In the genomic region with DNA sequence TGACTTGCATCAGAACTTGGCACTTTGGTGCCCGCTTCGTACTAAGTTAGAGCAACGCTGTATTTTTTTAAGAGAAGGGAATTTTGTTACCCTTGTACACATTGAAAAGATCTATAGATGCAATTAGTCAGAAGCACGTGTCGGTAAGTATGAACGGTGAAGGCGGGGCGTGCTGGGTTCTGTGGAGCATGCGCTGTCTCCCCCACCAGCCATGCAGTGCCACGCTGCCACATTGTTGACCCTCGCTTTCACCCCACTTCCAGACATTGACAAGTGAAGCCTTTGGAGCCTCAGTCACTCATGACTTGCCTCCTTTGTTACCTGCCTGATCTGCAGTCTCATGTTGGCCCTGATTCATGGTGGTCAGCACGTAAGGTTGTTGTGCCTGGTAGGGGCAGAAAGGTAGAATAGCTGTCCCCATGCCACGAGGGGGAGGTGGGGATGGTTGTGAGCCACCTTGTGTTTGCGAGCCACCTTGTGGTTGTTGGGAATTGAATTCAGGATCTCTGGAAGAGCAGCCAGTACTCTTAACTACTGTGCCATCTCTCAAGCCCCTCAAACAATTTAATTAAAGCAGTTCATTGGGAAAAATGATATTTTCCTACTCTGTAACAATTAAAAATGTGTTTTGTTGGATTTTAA, we compare ENCODE assay signal across 19 mouse cellular contexts. TPM values are rescaled to one million over a fixed set of nuclear protein-coding genes. Genes with fewer than 3 reads are reported as not detected.
DNase-seq lines count a peak whose midpoint lies in the region; ATAC-seq and TF ChIP-seq lines count a peak whose summit lies in the region.
"Had no signal": no experiment of that assay in that cellular context is flagged by ENCODE, and none has a peak within 500 bp of the region (broad histone marks: within the 10 kb centered on the region; RNA-seq: fewer than 3 reads in every experiment).

No protein-coding gene starts in this region.

- H3K9ac ChIP-seq in kidney, embryonic 16.5 days (replicated peaks; ENCODE audit: low read length) = no peak overlapping the region
- no peak overlapping the region for H3K9ac ChIP-seq in midbrain, embryonic 14.5 days (replicated peaks; ENCODE audit: low read length)
- H3K9ac ChIP-seq in midbrain, embryonic 13.5 days (replicated peaks) = no peak overlapping the region
- H3K9ac ChIP-seq: embryonic facial prominence, embryonic 15.5 days; liver, embryonic 12.5 days; midbrain, embryonic 12.5 days had no signal

- no peak overlapping the region for H3K4me3 ChIP-seq in kidney, adult 2 months (ENCODE audit: insufficient read depth, low read depth, low read length)
- no peak overlapping the region for H3K4me3 ChIP-seq in kidney, embryonic 16.5 days (ENCODE audit: low read length)
- no peak overlapping the region for H3K4me3 ChIP-seq in midbrain, embryonic 14.5 days (replicated peaks; ENCODE audit: low read depth, low read length)
- H3K4me3 ChIP-seq in midbrain, embryonic 13.5 days (replicated peaks) = no peak overlapping the region
- H3K4me3 ChIP-seq in limb, embryonic 10.5 days = no peak overlapping the region

- ATAC-seq in kidney, embryonic 16.5 days (ENCODE audit: low FRiP score, low TSS enrichment) = no peak
- no peak for ATAC-seq in midbrain, embryonic 14.5 days (ENCODE audit: low FRiP score, low TSS enrichment)
- ATAC-seq in midbrain, embryonic 13.5 days = no peak
- ATAC-seq: liver, embryonic 12.5 days had no signal

- TF ChIP-seq POLR2A in kidney, adult 2 months (IDR thresholded peaks at IDR 0.05; ENCODE audit: low read depth, low read length) = no peak

- no peak overlapping the region for H3K4me2 ChIP-seq in kidney, embryonic 16.5 days (replicated peaks; ENCODE audit: low read depth, low read length)
- no peak overlapping the region for H3K4me2 ChIP-seq in midbrain, embryonic 14.5 days (ENCODE audit: low read length)
- H3K4me2 ChIP-seq in midbrain, embryonic 13.5 days (replicated peaks) = no peak overlapping the region

- H3K4me1 ChIP-seq in kidney, adult 2 months (ENCODE audit: control insufficient read depth, insufficient read depth, low read length) = 0 out of 2 replicates have a peak, but pooled peaks cover 4% of the 10 kb centered on the region
- H3K4me1 ChIP-seq in kidney, embryonic 16.5 days (ENCODE audit: insufficient read depth, low read length) = 0 out of 2 replicates have a peak, but pooled peaks cover 5% of the 10 kb centered on the region
- no peaks in the 10 kb centered on the region for H3K4me1 ChIP-seq in midbrain, embryonic 14.5 days (ENCODE audit: control insufficient read depth, insufficient read depth, low read length)
- peaks cover 4% of the 10 kb centered on the region for H3K4me1 ChIP-seq in midbrain, embryonic 13.5 days (replicated peaks)
- H3K4me1 ChIP-seq in limb, embryonic 10.5 days = peaks cover 7% of the 10 kb centered on the region; the same call in 1 of the 2 replicates
- H3K4me1 ChIP-seq: embryonic facial prominence, embryonic 15.5 days had no signal

- WGBS in kidney, adult 2 months = 74% methylated on average over 14 of the region's 14 CpGs
- 86% methylated on average over 14 of the region's 14 CpGs for WGBS in kidney, embryonic 16.5 days
- 89% methylated on average over 14 of the region's 14 CpGs for WGBS in midbrain, embryonic 14.5 days
- 89% methylated on average over 14 of the region's 14 CpGs for WGBS in midbrain, embryonic 13.5 days
- 91% methylated on average over 14 of the region's 14 CpGs for WGBS in limb, embryonic 10.5 days

- H3K27ac ChIP-seq in kidney, adult 2 months (ENCODE audit: insufficient read depth, low read depth, low read length) = peak overlapping the region; percentile 26; the same call in 1 of the 2 replicates
- H3K27ac ChIP-seq in kidney, embryonic 16.5 days (ENCODE audit: low read length) = no peak overlapping the region
- no peak overlapping the region for H3K27ac ChIP-seq in midbrain, embryonic 14.5 days (replicated peaks; ENCODE audit: low read depth, low read length)
- H3K27ac ChIP-seq in midbrain, embryonic 13.5 days = no peak overlapping the region
- no peak overlapping the region for H3K27ac ChIP-seq in limb, embryonic 10.5 days
- H3K27ac ChIP-seq: embryonic facial prominence, embryonic 15.5 days; forebrain, embryonic 15.5 days; gastrocnemius, adult 2 months; heart, adult 2 months; kidney, embryonic 15.5 days; liver, embryonic 12.5 days; midbrain, embryonic 12.5 days had no signal

- H3K27me3 ChIP-seq in kidney, adult 2 months (replicated peaks; ENCODE audit: control insufficient read depth, insufficient read depth, low read length) = no peaks in the 10 kb centered on the region
- no peaks in the 10 kb centered on the region for H3K27me3 ChIP-seq in kidney, embryonic 16.5 days (ENCODE audit: insufficient read depth, low read length)
- 0 out of 2 replicates have a peak, but pooled peaks cover 3% of the 10 kb centered on the region for H3K27me3 ChIP-seq in midbrain, embryonic 14.5 days (ENCODE audit: control insufficient read depth, insufficient read depth, low read length)
- no peaks in the 10 kb centered on the region for H3K27me3 ChIP-seq in midbrain, embryonic 13.5 days
- 0 out of 2 replicates have a peak, but pooled peaks cover 6% of the 10 kb centered on the region for H3K27me3 ChIP-seq in limb, embryonic 10.5 days (ENCODE audit: low read depth, poor library complexity, severe bottlenecking)
- H3K27me3 ChIP-seq: embryonic facial prominence, embryonic 15.5 days; forebrain, embryonic 15.5 days; midbrain, embryonic 12.5 days had no signal

- H3K36me3 ChIP-seq in kidney, adult 2 months (ENCODE audit: control insufficient read depth, insufficient read depth, low read length) = no peaks in the 10 kb centered on the region
- H3K36me3 ChIP-seq in kidney, embryonic 16.5 days (ENCODE audit: insufficient read depth, low read length) = no peaks in the 10 kb centered on the region
- no peaks in the 10 kb centered on the region for H3K36me3 ChIP-seq in midbrain, embryonic 14.5 days (ENCODE audit: control insufficient read depth, insufficient read depth, low read length)
- no peaks in the 10 kb centered on the region for H3K36me3 ChIP-seq in midbrain, embryonic 13.5 days
- no peaks in the 10 kb centered on the region for H3K36me3 ChIP-seq in limb, embryonic 10.5 days
- H3K36me3 ChIP-seq: embryonic facial prominence, embryonic 15.5 days; forebrain, embryonic 15.5 days; kidney, embryonic 15.5 days; liver, embryonic 12.5 days; midbrain, embryonic 12.5 days had no signal

- H3K9me3 ChIP-seq in kidney, embryonic 16.5 days (ENCODE audit: low read length) = no peaks in the 10 kb centered on the region
- H3K9me3 ChIP-seq in midbrain, embryonic 14.5 days (ENCODE audit: control insufficient read depth, low read length) = no peaks in the 10 kb centered on the region
- no peaks in the 10 kb centered on the region for H3K9me3 ChIP-seq in midbrain, embryonic 13.5 days
- H3K9me3 ChIP-seq in limb, embryonic 10.5 days (replicated peaks) = no peaks in the 10 kb centered on the region
- H3K9me3 ChIP-seq: embryonic facial prominence, embryonic 15.5 days; forebrain, embryonic 15.5 days; kidney, embryonic 15.5 days; liver, embryonic 12.5 days; midbrain, embryonic 12.5 days had no signal

- no peak; the same call in 1 of the 2 replicates for TF ChIP-seq CTCF in kidney, adult 2 months (conservative IDR thresholded peaks at IDR 0.05; ENCODE audit: insufficient read depth, insufficient read length, low read depth, low read length)

- DNase-seq in kidney, adult 2 months = peak; percentile 12
- DNase-seq in midbrain, embryonic 14.5 days = peak; percentile 8
- DNase-seq in R1 (ENCODE audit: low read depth, low spot score) = peak; percentile 81
- DNase-seq in limb, embryonic 10.5 days (ENCODE audit: low spot score) = no peak
- DNase-seq in right cerebral cortex, adult 18-20 months = no peak
- DNase-seq: cerebellum, adult 18-20 months; gastrocnemius, adult 2 months; lung, postnatal 14 days; thymus, adult 2 months had no signal

RNA-seq across cellular contexts. Expression of a gene that starts 47.0 kb away (rescaled TPM):
- 4.3 and 4.6 TPM in 2 replicates for polyA plus RNA-seq in kidney, adult 2 months (2012; rRNA removed)
- 14.4 and 15.8 TPM in 2 replicates for polyA plus RNA-seq in kidney, embryonic 16.5 days (2015; fragmentation: Nextera tagmentation; extraction: Ambion mirVana)
- polyA plus RNA-seq in midbrain, embryonic 14.5 days (2014; fragmentation: Nextera tagmentation; extraction: Ambion mirVana) = 23.2 and 26.3 TPM in 2 replicates
- 18.9 and 19.2 TPM in 2 replicates for polyA plus RNA-seq in midbrain, embryonic 13.5 days (2015; fragmentation: Nextera tagmentation; extraction: Ambion mirVana)
- polyA plus RNA-seq in limb, embryonic 10.5 days (2016; fragmentation: Nextera tagmentation; extraction: Ambion mirVana) = 5.1 and 6.1 TPM in 2 replicates

RNA-seq across cellular contexts. Expression of a gene that starts 50.7 kb away (rescaled TPM):
- polyA plus RNA-seq in kidney, adult 2 months (2012; rRNA removed) = 1.6 and 1.9 TPM in 2 replicates
- 0.19 and 0.28 TPM in 2 replicates for polyA plus RNA-seq in kidney, embryonic 16.5 days (2015; fragmentation: Nextera tagmentation; extraction: Ambion mirVana)
- not detected in 2 replicates for polyA plus RNA-seq in midbrain, embryonic 14.5 days (2014; fragmentation: Nextera tagmentation; extraction: Ambion mirVana)
- polyA plus RNA-seq in midbrain, embryonic 13.5 days (2015; fragmentation: Nextera tagmentation; extraction: Ambion mirVana) = not detected in 2 replicates
- polyA plus RNA-seq in limb, embryonic 10.5 days (2016; fragmentation: Nextera tagmentation; extraction: Ambion mirVana) = 0.10 TPM in 1 of 2 replicates, not detected in the other
- polyA plus RNA-seq: forebrain, embryonic 15.5 days; liver, embryonic 12.5 days; midbrain, embryonic 12.5 days; neural tube, embryonic 11.5 days; small intestine, adult 2 months had no signal

Comparison
In these comparisons a context has a peak if more than half of its experiments do, and no peak if none do; other contexts are left out.
1. DNase-seq: peak in kidney, adult 2 months (single experiment), midbrain, embryonic 14.5 days (single experiment) and R1 (single experiment); none in limb, embryonic 10.5 days (single experiment) and right cerebral cortex, adult 18-20 months (single experiment).